Mouse (Mus musculus) CH12.LX (cell line): ENCODE results near the gene Sept9. TPM values are rescaled to one million over a fixed set of nuclear protein-coding genes. Genes with fewer than 3 reads are reported as not detected.

Source experiments
- DNase-seq: peaks from one replicate; pipeline ENCODE4 v3.0.0-alpha.2; 2013; ENCODE audit errors: extremely low read depth
- H3K27ac ChIP-seq: 2 replicates; pipeline ENCODE4 v1.5.1; 2012; ENCODE audit warnings: low read depth, mild to moderate bottlenecking, control low read depth, moderate library complexity; ENCODE audit not compliant: insufficient read depth
- H3K27me3 ChIP-seq: replicated peaks from 2 replicates; pipeline ENCODE3; 2012; ENCODE audit warnings: inconsistent platforms
- H3K36me3 ChIP-seq, 2 experiments: replicated peaks in 1 of 2; 2 replicates each; pipeline versions ENCODE3 to v1.6.1; 2012; ENCODE audit warnings: inconsistent platforms in 1 of 2, low read length in 1 of 2, mild to moderate bottlenecking in 1 of 2, mixed read lengths in 1 of 2, moderate library complexity in 1 of 2; ENCODE audit not compliant: control insufficient read depth in 1 of 2, insufficient read depth in 1 of 2
- H3K4me1 ChIP-seq, 2 experiments: 2 replicates each; pipeline ENCODE4 v1.6.1; 2012; ENCODE audit warnings: inconsistent platforms in 1 of 2, moderate library complexity in 1 of 2; ENCODE audit not compliant: insufficient read depth in 2 of 2, control insufficient read depth in 1 of 2
- H3K4me2 ChIP-seq: 2 replicates; pipeline ENCODE4 v1.6.1; 2012; ENCODE audit warnings: low read depth, mild to moderate bottlenecking, control low read depth; ENCODE audit not compliant: poor library complexity, insufficient read depth, severe bottlenecking
- H3K4me3 ChIP-seq, 3 experiments: fragments of 150-350 bp in 1 of 3; sonication (generic) in 1 of 3; replicated peaks in 1 of 3; 2 replicates each; pipeline versions ENCODE3 to v1.5.1; 2011 to 2012; ENCODE audit warnings: low read depth in 2 of 3, low read length in 2 of 3, mild to moderate bottlenecking in 2 of 3, moderate library complexity in 2 of 3, control low read depth in 1 of 3, improper control_type of control experiment in 1 of 3, inconsistent platforms in 1 of 3, mixed read lengths in 1 of 3; ENCODE audit not compliant: poor library complexity in 1 of 3
- H3K79me2 ChIP-seq: replicated peaks from 2 replicates; pipeline ENCODE4 v1.6.1; 2012; ENCODE audit warnings: mild to moderate bottlenecking, moderate library complexity; ENCODE audit not compliant: control insufficient read depth, poor library complexity, insufficient read depth, severe bottlenecking; ENCODE audit errors: extremely low read depth
- H3K9ac ChIP-seq: 2 replicates; pipeline ENCODE4 v1.6.1; 2012; ENCODE audit warnings: low read depth, mild to moderate bottlenecking, control low read depth, moderate library complexity; ENCODE audit not compliant: insufficient read depth
- H3K9me3 ChIP-seq: replicated peaks from 2 replicates; pipeline ENCODE3; 2012; ENCODE audit warnings: low read length, inconsistent platforms, mixed read lengths
- BHLHE40 ChIP-seq: IDR thresholded peaks from 2 replicates; pipeline ENCODE4 v1.6.1; 2011; ENCODE audit warnings: mild to moderate bottlenecking, low read depth, low read length, improper control_type of control experiment
- CHD1 ChIP-seq: IDR thresholded peaks from 2 replicates; pipeline ENCODE4 v1.6.1; 2012; ENCODE audit warnings: low read depth, low read length, improper control_type of control experiment, inconsistent platforms
- CHD2 ChIP-seq: IDR thresholded peaks from 2 replicates; pipeline ENCODE4 v1.6.1; 2011; ENCODE audit warnings: low read length, improper control_type of control experiment
- CTCF ChIP-seq, 2 experiments: IDR thresholded peaks in 1 of 2; conservative IDR thresholded peaks in 1 of 2; 2 replicates each; pipeline ENCODE4 v1.5.1; 2011 to 2012; ENCODE audit warnings: low read depth in 2 of 2, low read length in 2 of 2, improper control_type of control experiment in 1 of 2, inconsistent platforms in 1 of 2, mild to moderate bottlenecking in 1 of 2, moderate library complexity in 1 of 2
- ELF1 ChIP-seq: IDR thresholded peaks from 2 replicates; pipeline ENCODE4 v1.6.1; 2014; ENCODE audit warnings: low read depth, mild to moderate bottlenecking, inconsistent platforms, low read length, improper control_type of control experiment
- EP300 ChIP-seq: IDR thresholded peaks from 2 replicates; pipeline ENCODE4 v1.6.1; 2011; ENCODE audit warnings: low read length, improper control_type of control experiment
- ETS1 ChIP-seq: conservative IDR thresholded peaks from 2 replicates; pipeline ENCODE4 v1.6.1; 2012; ENCODE audit warnings: low read depth, mild to moderate bottlenecking, inconsistent platforms, low read length, improper control_type of control experiment, moderate library complexity
- GABPA ChIP-seq: IDR thresholded peaks from 2 replicates; pipeline ENCODE4 v1.6.1; 2012; ENCODE audit warnings: low read depth, low read length, improper control_type of control experiment, inconsistent platforms; ENCODE audit not compliant: insufficient replicate concordance
- HCFC1 ChIP-seq: IDR thresholded peaks from 2 replicates; pipeline ENCODE4 v1.6.1; 2012; ENCODE audit warnings: low read depth, mild to moderate bottlenecking, inconsistent platforms, low read length, improper control_type of control experiment
- IRF4 ChIP-seq: IDR thresholded peaks from 2 replicates; pipeline ENCODE4 v1.6.1; 2014; ENCODE audit warnings: low read depth, mild to moderate bottlenecking, inconsistent platforms, low read length, improper control_type of control experiment
- JUND ChIP-seq: conservative IDR thresholded peaks from 2 replicates; pipeline ENCODE4 v1.6.1; 2011; ENCODE audit warnings: low read depth, low read length, improper control_type of control experiment
- KAT2A ChIP-seq: IDR thresholded peaks from 2 replicates; pipeline ENCODE4 v1.6.1; 2012; ENCODE audit warnings: low read length, improper control_type of control experiment, inconsistent platforms; ENCODE audit not compliant: insufficient replicate concordance
- MAFK ChIP-seq: IDR thresholded peaks from 2 replicates; pipeline ENCODE4 v1.6.1; 2011; ENCODE audit warnings: low read length, improper control_type of control experiment; ENCODE audit not compliant: insufficient replicate concordance
- MAX ChIP-seq: IDR thresholded peaks from 2 replicates; pipeline ENCODE4 v1.6.1; 2011; ENCODE audit warnings: low read length, improper control_type of control experiment
- MEF2A ChIP-seq: IDR thresholded peaks from 2 replicates; pipeline ENCODE4 v1.6.1; 2014; ENCODE audit warnings: low read depth, mild to moderate bottlenecking, inconsistent platforms, low read length, improper control_type of control experiment, borderline replicate concordance
- MXI1 ChIP-seq: IDR thresholded peaks from 2 replicates; pipeline ENCODE4 v1.6.1; 2011; ENCODE audit warnings: mild to moderate bottlenecking, low read depth, low read length, improper control_type of control experiment
- MYC ChIP-seq: IDR thresholded peaks from 2 replicates; pipeline ENCODE4 v1.6.1; 2011; ENCODE audit warnings: low read depth, mild to moderate bottlenecking, improper control_type of control experiment, low read length
- NELFE ChIP-seq: IDR thresholded peaks from 2 replicates; pipeline ENCODE4 v1.6.1; 2011; ENCODE audit warnings: low read depth, low read length, improper control_type of control experiment
- POLR2AphosphoS2 ChIP-seq: IDR thresholded peaks from 2 replicates; pipeline ENCODE4 v1.6.1; 2011; ENCODE audit warnings: low read depth, low read length, improper control_type of control experiment
- RAD21 ChIP-seq: IDR thresholded peaks from 2 replicates; pipeline ENCODE4 v1.6.1; 2011; ENCODE audit warnings: low read depth, mild to moderate bottlenecking, low read length, improper control_type of control experiment, moderate library complexity
- RCOR1 ChIP-seq: conservative IDR thresholded peaks from 2 replicates; pipeline ENCODE4 v1.6.1; 2012; ENCODE audit warnings: low read depth, mild to moderate bottlenecking, inconsistent platforms, low read length, improper control_type of control experiment
- SIN3A ChIP-seq: IDR thresholded peaks from 2 replicates; pipeline ENCODE4 v1.6.1; 2012; ENCODE audit warnings: low read length, improper control_type of control experiment, inconsistent platforms
- SMC3 ChIP-seq: IDR thresholded peaks from 2 replicates; pipeline ENCODE4 v1.6.1; 2011; ENCODE audit warnings: low read depth, low read length, improper control_type of control experiment
- TBP ChIP-seq: conservative IDR thresholded peaks from 2 replicates; pipeline ENCODE4 v1.6.1; 2011; ENCODE audit warnings: low read depth, low read length, improper control_type of control experiment
- UBTF ChIP-seq: IDR thresholded peaks from 2 replicates; pipeline ENCODE4 v1.6.1; 2012; ENCODE audit warnings: low read depth, mild to moderate bottlenecking, inconsistent platforms, low read length, improper control_type of control experiment, moderate library complexity
- USF1 ChIP-seq: IDR thresholded peaks from 2 replicates; pipeline ENCODE4 v1.6.1; 2014; ENCODE audit warnings: low read depth, mild to moderate bottlenecking, inconsistent platforms, low read length, improper control_type of control experiment
- USF2 ChIP-seq: conservative IDR thresholded peaks from 2 replicates; pipeline ENCODE4 v1.6.1; 2011; ENCODE audit warnings: low read depth, low read length, improper control_type of control experiment
- ZC3H11A ChIP-seq: IDR thresholded peaks from 2 replicates; pipeline ENCODE4 v1.6.1; 2012; ENCODE audit warnings: low read depth, mild to moderate bottlenecking, inconsistent platforms, low read length, improper control_type of control experiment
- ZKSCAN1 ChIP-seq: IDR thresholded peaks from 2 replicates; pipeline ENCODE4 v1.6.1; 2012; ENCODE audit warnings: low read depth, inconsistent platforms, low read length, improper control_type of control experiment, borderline replicate concordance
- dilution Hi-C: fragments of 300-500 bp; cut with MboI; formaldehyde crosslinking; loops from 2 replicates; pipeline ENCODE4 v1.14.3; 2020; ENCODE audit warnings: low sequenced_read_pairs; ENCODE audit not compliant: extremely low pct_unique_long_range_greater_than_20kb, extremely low pct_ligation_motif_present
- in situ Hi-C: fragments of 300-500 bp; cut with MboI; formaldehyde crosslinking; loops from 3 replicates; pipeline ENCODE4 v1.14.3; 2019; ENCODE audit warnings: low sequenced_read_pairs, low pct_ligation_motif_present, low pct_unique_long_range_greater_than_20kb, mixed read lengths
- polyA plus RNA-seq: library from polyadenylated mRNA; unstranded; fragments of >175 nt; gene quantifications from 2 replicates; pipeline ENCODE4 v1.2.1, GENCODE M21; 2012; ENCODE audit warnings: low read depth; ENCODE audit not compliant: insufficient read length
- total RNA-seq, 2 experiments: library from RNA; depleted of rRNA; stranded (reverse); fragments of 300-350 nt in 1 of 2; fragments of >200 nt in 1 of 2; gene quantifications; 2 replicates each; pipeline ENCODE4 v1.2.3; 2012 to 2014

Sept9 gene
- total and polyA plus RNA-seq, 3 experiments = 47.6 to 128 (median 110) TPM

DNA sequence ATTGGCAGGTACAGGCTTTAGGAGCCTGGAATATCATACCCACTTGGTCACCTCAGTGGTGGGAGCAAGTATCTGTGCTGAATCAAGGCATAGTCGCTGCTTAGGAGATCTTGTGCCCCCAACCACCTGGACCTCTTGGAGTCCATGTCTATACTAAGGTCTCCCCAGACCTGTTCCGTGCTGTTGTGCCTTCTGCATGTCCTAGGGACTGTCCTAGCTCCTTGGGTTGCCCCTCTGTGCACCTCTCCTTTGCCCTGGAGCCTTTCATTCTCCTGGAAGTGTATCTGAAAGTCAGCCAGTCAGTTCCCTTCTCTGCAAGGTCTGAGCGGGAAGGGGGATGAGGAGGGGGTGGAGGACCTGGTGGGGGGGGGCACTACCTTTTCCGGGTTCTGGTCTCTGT lies 68.4 kb downstream of the Sept9 start:
- Histone ChIP-seq H3K4me2 (peak overlapping the region; percentile 72), H3K4me1 (peaks cover 41 to 81% of the 10 kb centered on the region in 2 experiments), H3K36me3 (peaks cover 4 to 24% of the 10 kb centered on the region in 2 experiments), H3K9me3 (no peaks in the 10 kb centered on the region), H3K9ac (no peak overlapping the region; the same call in 1 of the 2 replicates), H3K79me2 (peaks cover 41% of the 10 kb centered on the region), H3K4me3 (peak overlapping the region; percentile 19 to 44 (median 37)), H3K27ac (no peak overlapping the region), H3K27me3 (no peaks in the 10 kb centered on the region)
- in situ Hi-C loops (loop anchor here (5.0 kb wide), 2 partner anchors 36 to 39 kb away; no protein-coding TSS in a partner anchor), dilution Hi-C loops (no loop called here)
- DNase-seq = no peak
- TF ChIP-seq RAD21 (no peak), MAFK (no peak), NELFE (no peak), MYC (no peak), USF1 (no peak), UBTF (no peak), GABPA (no peak), ZC3H11A (no peak)

DNA sequence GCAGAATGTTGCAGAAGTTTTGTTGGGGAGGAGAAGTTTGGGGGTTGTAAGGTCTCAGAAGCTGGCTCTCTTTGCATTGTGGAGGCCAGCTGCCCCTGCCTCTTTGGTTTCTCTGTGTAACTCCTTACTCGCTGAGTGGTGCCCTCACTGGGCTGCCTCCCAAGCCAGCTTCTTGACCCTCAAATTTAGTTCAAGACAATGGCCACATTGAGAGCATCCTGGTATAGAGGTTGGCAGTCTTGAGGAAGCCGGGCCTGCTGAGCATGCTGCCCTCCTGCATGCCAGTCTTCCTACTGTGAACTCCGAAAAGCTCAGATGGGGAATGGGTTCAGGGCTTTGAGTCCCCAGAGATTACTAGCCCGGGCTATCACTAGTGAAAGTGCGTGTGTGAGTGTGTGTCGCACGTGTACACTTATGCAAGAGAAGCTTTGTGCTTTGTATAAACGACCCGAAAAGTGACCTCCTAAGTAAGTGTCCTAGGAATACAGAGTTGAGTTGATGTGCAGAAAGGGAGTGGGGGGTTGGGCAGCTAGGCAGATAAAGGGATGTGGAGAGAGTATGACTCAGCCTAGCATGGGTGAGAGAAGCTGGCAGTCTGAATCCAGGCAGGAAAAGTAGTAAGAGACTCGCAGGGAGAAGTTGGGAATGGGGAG lies 69.0 kb downstream of the Sept9 start:
- peak overlapping the region; percentile 72 for H3K4me2 ChIP-seq

More for the DNA sequence above, 69.0 kb downstream of the Sept9 start:
- Histone ChIP-seq H3K27me3 (no peaks in the 10 kb centered on the region), H3K27ac (no peak overlapping the region), H3K36me3 (peaks cover 4 to 24% of the 10 kb centered on the region in 2 experiments), H3K9ac (no peak overlapping the region; the same call in 1 of the 2 replicates), H3K4me3 (no peak overlapping the region), H3K4me1 (peaks cover 42 to 81% of the 10 kb centered on the region in 2 experiments), H3K79me2 (peaks cover 45% of the 10 kb centered on the region), H3K9me3 (no peaks in the 10 kb centered on the region)
- in situ Hi-C loops = loop anchor here (5.0 kb wide), 2 partner anchors 36 to 39 kb away; no protein-coding TSS in a partner anchor
- no peak for DNase-seq
- TF ChIP-seq CHD1 = no peak
- no peak for TF ChIP-seq USF2
- TF ChIP-seq SMC3 = no peak
- peak; percentile 90 for TF ChIP-seq BHLHE40
- TF ChIP-seq UBTF = no peak
- 0 out of 2 replicates have a peak, but pooled peaks have one; percentile 11 for TF ChIP-seq MEF2A
- no peak for TF ChIP-seq MAFK
- peak; percentile 16; the same call in 1 of the 2 replicates for TF ChIP-seq MXI1
- TF ChIP-seq KAT2A = no peak
- no peak for TF ChIP-seq TBP
- TF ChIP-seq NELFE = no peak
- peak; percentile 54; the same call in 1 of the 2 replicates for TF ChIP-seq RCOR1
- TF ChIP-seq POLR2AphosphoS2 = no peak
- TF ChIP-seq CHD2 = peak; percentile 63; the same call in 1 of the 2 replicates
- no peak for TF ChIP-seq ZC3H11A
- TF ChIP-seq CTCF (conservative IDR thresholded peaks at IDR 0.05 in 1 of 2, IDR thresholded peaks at IDR 0.05 in 1 of 2; ENCODE audit: low read depth in 2 of 2, low read length in 2 of 2) = no peak
- no peak for TF ChIP-seq EP300
- no peak for TF ChIP-seq GABPA
- no peak for TF ChIP-seq MAX
- TF ChIP-seq ETS1 = no peak
- no peak for TF ChIP-seq ZKSCAN1
- peak; percentile 48; the same call in 1 of the 2 replicates for TF ChIP-seq SIN3A
- TF ChIP-seq HCFC1 = no peak
- no peak for TF ChIP-seq JUND
- TF ChIP-seq ELF1 = no peak
- TF ChIP-seq IRF4 = peak; percentile 12; the same call in 1 of the 2 replicates
- dilution Hi-C loops = no loop called here
